Mouse (Mus musculus) cerebellum, adult 2 months (tissue): ENCODE measurements around the gene Dcaf11. TPM values are rescaled to one million over a fixed set of nuclear protein-coding genes. Genes with fewer than 3 reads are reported as not detected.

Experiments
- DNase-seq, 2 experiments: peaks; one replicate each; pipeline ENCODE4 v3.0.0; 2021
- H3K27ac ChIP-seq: fragments of 200-500 bp; 2 replicates; pipeline ENCODE4 v1.5.1; 2012; ENCODE audit warnings: low read length, control low read depth, inconsistent platforms; ENCODE audit not compliant: insufficient read depth
- H3K27me3 ChIP-seq: fragments of 200-500 bp; 2 replicates; pipeline ENCODE4 v1.6.1; 2012; ENCODE audit warnings: inconsistent platforms, mild to moderate bottlenecking, low read length, moderate library complexity; ENCODE audit not compliant: control insufficient read depth, insufficient read depth
- H3K4me1 ChIP-seq: fragments of 200-500 bp; 2 replicates; pipeline ENCODE4 v1.6.1; 2011; ENCODE audit warnings: low read length; ENCODE audit not compliant: control insufficient read depth, insufficient read depth
- H3K4me3 ChIP-seq: fragments of 200-500 bp; replicated peaks from 2 replicates; pipeline ENCODE3; 2011; ENCODE audit warnings: mild to moderate bottlenecking, low read depth, low read length, control low read depth; ENCODE audit not compliant: insufficient read depth
- CTCF ChIP-seq: fragments of 200-500 bp; IDR thresholded peaks from 2 replicates; pipeline ENCODE4 v1.5.1; 2011; ENCODE audit warnings: low read depth, mild to moderate bottlenecking, control low read depth, low read length, moderate library complexity, borderline replicate concordance; ENCODE audit not compliant: insufficient read depth
- POLR2A ChIP-seq: fragments of 200-500 bp; IDR thresholded peaks from 2 replicates; pipeline ENCODE4 v1.6.1; 2011; ENCODE audit warnings: low read length, control low read depth, borderline replicate concordance; ENCODE audit not compliant: insufficient read depth
- WGBS: fragments of 180-500 bp; shearing (Covaris S2); methylation state at CpG from one replicate; pipeline ENCODE4 v1.1.7; 2018; 5-methylcytosine and 5-hydroxymethylcytosine counted together
- polyA plus RNA-seq: library from polyadenylated mRNA; depleted of rRNA; stranded (reverse); fragments of >200 nt; gene quantifications from 2 replicates; pipeline ENCODE4 v1.2.3, GENCODE M21; 2012

Dcaf11 gene
- polyA plus RNA-seq, 1 experiment: 115 TPM

- Histone ChIP-seq H3K27me3 (no peaks in the 10 kb centered on the region), H3K27ac (0 out of 2 replicates have a peak overlapping the region, but pooled peaks have one; percentile 5), H3K4me3 (peak overlapping the region; percentile 55), H3K4me1 (peaks cover 4% of the 10 kb centered on the region; the same call in 1 of the 2 replicates)
- 17% methylated on average over 19 of the region's 19 CpGs for WGBS
- TF ChIP-seq CTCF: peak; percentile 92
- peak; percentile 25; the same call in 1 of the 2 replicates for TF ChIP-seq POLR2A
- peak; percentile 83 to 84 for DNase-seq
Measured at GRCm38 (mm10) chr14:55603633-55604576, 44.1 kb downstream of the Dcaf11 start.

DNA sequence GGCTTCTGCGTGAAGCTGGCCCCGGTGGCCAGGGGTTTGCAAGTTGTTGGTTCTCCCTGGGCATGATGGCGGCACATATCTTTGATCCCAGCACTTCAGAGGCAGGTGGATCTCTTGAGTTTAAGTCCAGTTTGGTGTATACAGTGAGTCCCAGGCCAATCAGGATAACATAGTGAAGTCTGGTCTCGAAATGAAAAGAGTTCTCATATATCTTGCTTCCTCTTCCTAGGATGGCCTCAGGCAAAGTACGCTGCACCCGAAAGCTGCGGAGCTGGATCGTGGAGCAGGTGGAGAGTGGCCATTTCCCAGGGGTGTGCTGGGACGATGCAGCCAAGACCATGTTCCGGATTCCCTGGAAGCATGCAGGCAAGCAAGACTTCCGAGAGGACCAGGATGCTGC, 45.0 kb downstream of the Dcaf11 start:
- Histone ChIP-seq H3K4me3 (no peak overlapping the region), H3K4me1 (peaks cover 4% of the 10 kb centered on the region; the same call in 1 of the 2 replicates), H3K27me3 (no peaks in the 10 kb centered on the region), H3K27ac (no peak overlapping the region)
- no peak for DNase-seq
- TF ChIP-seq CTCF: no peak
- TF ChIP-seq POLR2A: no peak
- 89% methylated on average over 11 of the region's 11 CpGs for WGBS

GRCm38 (mm10) chr14:55605743-55606459, 46.1 kb downstream of the Dcaf11 start:
- no peak overlapping the region for H3K4me3 ChIP-seq
- DNase-seq: no peak
- no peak overlapping the region for H3K27ac ChIP-seq
- no peak for TF ChIP-seq POLR2A
- no peak for TF ChIP-seq CTCF
- WGBS: 94% methylated on average over 16 of the region's 16 CpGs
- peaks cover 4% of the 10 kb centered on the region; the same call in 1 of the 2 replicates for H3K4me1 ChIP-seq
- H3K27me3 ChIP-seq: no peaks in the 10 kb centered on the region

GRCm38 (mm10) chr14:55608339-55608738, 48.5 kb downstream of the Dcaf11 start:
- Histone ChIP-seq H3K4me3 (no peak overlapping the region), H3K27ac (no peak overlapping the region), H3K4me1 (peaks cover 4% of the 10 kb centered on the region; the same call in 1 of the 2 replicates), H3K27me3 (no peaks in the 10 kb centered on the region)
- TF ChIP-seq POLR2A (no peak), CTCF (no peak)
- 98% methylated on average over 6 of the region's 6 CpGs for WGBS
- DNase-seq: no peak

GRCm38 (mm10) chr14:55613346-55613745, 53.5 kb downstream of the Dcaf11 start:
- no peaks in the 10 kb centered on the region for H3K4me1 ChIP-seq
- no peak overlapping the region for H3K27ac ChIP-seq
- 45% methylated on average over 6 of the region's 6 CpGs for WGBS
- DNase-seq: no peak
- no peaks in the 10 kb centered on the region for H3K27me3 ChIP-seq
- TF ChIP-seq POLR2A: no peak
- no peak for TF ChIP-seq CTCF
- no peak overlapping the region for H3K4me3 ChIP-seq

DNA sequence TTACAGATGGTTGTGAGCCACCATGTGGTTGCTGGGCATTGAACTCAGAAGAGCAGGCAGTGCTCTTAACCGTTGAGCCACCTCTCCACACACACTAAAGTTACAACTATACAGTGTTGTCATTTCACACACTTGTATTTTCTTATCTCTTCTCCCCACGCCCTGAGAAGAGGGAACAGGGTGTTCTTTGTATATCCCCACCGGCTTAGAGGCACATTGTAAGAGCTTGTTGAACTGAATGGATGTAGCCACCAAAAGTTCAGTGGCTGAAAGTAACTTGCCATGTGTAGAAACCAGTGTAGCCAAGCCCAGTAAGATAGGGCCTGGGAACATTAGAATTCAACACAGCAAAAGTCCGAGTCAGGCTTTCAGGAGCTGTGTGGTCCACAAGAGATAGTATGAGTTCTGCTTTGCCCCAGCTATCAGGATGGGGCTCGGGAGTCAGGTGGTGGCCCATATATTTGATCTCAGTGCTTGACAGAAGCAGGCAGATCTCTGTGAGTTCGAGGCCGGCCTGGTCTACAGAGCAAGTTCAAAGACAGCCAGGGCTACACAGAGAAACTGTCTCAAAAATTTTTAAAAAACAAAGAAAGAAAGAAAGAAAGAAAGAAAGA, 54.9 kb downstream of the Dcaf11 start:
- Histone ChIP-seq H3K4me3 (no peak overlapping the region), H3K4me1 (peaks cover 4% of the 10 kb centered on the region; the same call in 1 of the 2 replicates), H3K27ac (no peak overlapping the region), H3K27me3 (no peaks in the 10 kb centered on the region)
- TF ChIP-seq CTCF (no peak), POLR2A (no peak)
- no peak for DNase-seq
- 77% methylated on average over 7 of the region's 7 CpGs for WGBS

- Histone ChIP-seq H3K4me3 (no peak overlapping the region), H3K27ac (no peak overlapping the region), H3K4me1 (peaks cover 4% of the 10 kb centered on the region; the same call in 1 of the 2 replicates), H3K27me3 (no peaks in the 10 kb centered on the region)
- TF ChIP-seq CTCF: no peak
- no peak for TF ChIP-seq POLR2A
- DNase-seq: no peak
- WGBS: 72% methylated on average over 2 of the region's 2 CpGs
Measured at GRCm38 (mm10) chr14:55615876-55616275, 56.1 kb downstream of the Dcaf11 start.
